Mouse (Mus musculus) hindbrain, embryonic 10.5 days (tissue): ENCODE measurements around the gene Nmbr. TPM values are rescaled to one million over a fixed set of nuclear protein-coding genes. Genes with fewer than 3 reads are reported as not detected.
A peak's percentile ranks its signal among the peaks of the same experiment; 100 is the strongest.

ENCODE experiments used
- DNase-seq: peaks from one replicate; pipeline ENCODE4 v3.0.0-alpha.2; 2017; ENCODE audit warnings: low spot score
- H3K27ac ChIP-seq: fragments of 300-500 bp; sonication (generic); 2 replicates; pipeline ENCODE4 v1.5.1; 2016; ENCODE audit warnings: mild to moderate bottlenecking, moderate library complexity
- H3K27me3 ChIP-seq: fragments of 300-500 bp; sonication (generic); 2 replicates; pipeline ENCODE4 v1.6.1; 2016; ENCODE audit warnings: mild to moderate bottlenecking; ENCODE audit not compliant: poor library complexity, insufficient read depth, severe bottlenecking
- H3K36me3 ChIP-seq: fragments of 300-500 bp; sonication (generic); 2 replicates; pipeline ENCODE4 v1.6.1; 2016; ENCODE audit warnings: mild to moderate bottlenecking, moderate library complexity
- H3K4me1 ChIP-seq: fragments of 300-500 bp; sonication (generic); replicated peaks from 2 replicates; pipeline ENCODE4 v1.6.1; 2016; ENCODE audit warnings: mild to moderate bottlenecking
- H3K4me3 ChIP-seq: fragments of 300-500 bp; sonication (generic); 2 replicates; pipeline ENCODE4 v1.5.1; 2016; ENCODE audit warnings: mild to moderate bottlenecking, moderate library complexity
- H3K9me3 ChIP-seq: fragments of 300-500 bp; sonication (generic); 2 replicates; pipeline ENCODE4 v1.6.1; 2016; ENCODE audit warnings: mild to moderate bottlenecking, moderate library complexity
- WGBS: fragments of 180-500 bp; shearing (Covaris S2); methylation state at CpG from one replicate; pipeline ENCODE4 v1.1.7; 2016; 5-methylcytosine and 5-hydroxymethylcytosine counted together
- polyA plus RNA-seq: library from polyadenylated mRNA; unstranded; fragments of >200 nt; fragmentation: Nextera tagmentation; extraction: Ambion mirVana; gene quantifications from 2 replicates; pipeline ENCODE4 v1.2.1, GENCODE M21; 2016

Nmbr gene
- polyA plus RNA-seq, 1 experiment from 2014 or later, result 1.2 TPM

- peak overlapping the region; percentile 53 for H3K4me3 ChIP-seq
- H3K9me3 ChIP-seq, result no peaks in the 10 kb centered on the region
- H3K36me3 ChIP-seq, result no peaks in the 10 kb centered on the region
- WGBS, result 26% methylated on average over 8 of the region's 8 CpGs
- peaks cover 4% of the 10 kb centered on the region; the same call in 1 of the 2 replicates for H3K4me1 ChIP-seq
- no peak for DNase-seq
- peaks cover 14% of the 10 kb centered on the region for H3K27me3 ChIP-seq
- H3K27ac ChIP-seq, result no peak overlapping the region
These were observed 55.2 kb downstream of the Nmbr start for GRCm38 (mm10) chr10:14760618-14761017.

- Histone ChIP-seq H3K27me3 (no peaks in the 10 kb centered on the region), H3K4me1 (no peaks in the 10 kb centered on the region), H3K27ac (no peak overlapping the region), H3K36me3 (no peaks in the 10 kb centered on the region), H3K9me3 (no peaks in the 10 kb centered on the region), H3K4me3 (no peak overlapping the region)
- no peak for DNase-seq
- 86% methylated on average over 10 of the region's 10 CpGs for WGBS
These were observed 65.0 kb downstream of the Nmbr start for GRCm38 (mm10) chr10:14770227-14770910.

- no peak for DNase-seq
These were observed 69.1 kb downstream of the Nmbr start for GRCm38 (mm10) chr10:14774499-14774898.

GRCm38 (mm10) chr10:14789969-14790368, 84.6 kb downstream of the Nmbr start:
- H3K9me3 ChIP-seq, result no peaks in the 10 kb centered on the region
- no peak overlapping the region for H3K4me3 ChIP-seq
- H3K27ac ChIP-seq, result no peak overlapping the region
- no peaks in the 10 kb centered on the region for H3K4me1 ChIP-seq
- 69% methylated on average over 2 of the region's 2 CpGs for WGBS
- H3K27me3 ChIP-seq, result no peaks in the 10 kb centered on the region
- no peak for DNase-seq
- H3K36me3 ChIP-seq, result no peaks in the 10 kb centered on the region

More at GRCm38 (mm10) chr10:14774499-14774898, 69.1 kb downstream of the Nmbr start:
- Histone ChIP-seq H3K4me1 (no peaks in the 10 kb centered on the region), H3K4me3 (no peak overlapping the region), H3K27ac (no peak overlapping the region), H3K36me3 (no peaks in the 10 kb centered on the region), H3K27me3 (no peaks in the 10 kb centered on the region), H3K9me3 (no peaks in the 10 kb centered on the region)
- WGBS, result 78% methylated on average over 2 of the region's 2 CpGs

GRCm38 (mm10) chr10:14816970-14817369, 111.6 kb downstream of the Nmbr start:
- no peak for DNase-seq
- 75% methylated on average over 4 of the region's 4 CpGs for WGBS
- no peaks in the 10 kb centered on the region for H3K27me3 ChIP-seq
- H3K9me3 ChIP-seq, result no peaks in the 10 kb centered on the region
- H3K27ac ChIP-seq, result no peak overlapping the region
- H3K4me1 ChIP-seq, result no peaks in the 10 kb centered on the region
- no peak overlapping the region for H3K4me3 ChIP-seq
- H3K36me3 ChIP-seq, result no peaks in the 10 kb centered on the region

Other genes with a start within 250 kb of the Nmbr start
- gene Adgrg6, start 159.9 kb upstream of the Nmbr start, polyA plus RNA-seq, result 0.46 and 0.90 TPM in 2 replicates
- 154 and 196 TPM in 2 replicates for gene Vta1, start within 50 bp of the Nmbr start, polyA plus RNA-seq
- 0.11 TPM in 1 of 2 replicates, not detected in the other for gene Gje1, start 12.6 kb downstream of the Nmbr start, polyA plus RNA-seq